Mouse (Mus musculus) layer of hippocampus, adult 2 months (tissue): ENCODE measurements at regions not wholly inside any gene's neighbourhood (a gene's known extent, or its start where the extent isn't known, plus 50 kb on each side); places are given as distances from the start of the nearest gene placed in this dataset.
A peak's percentile ranks its signal among the peaks of the same experiment; 100 is the strongest.

Experiments used
- DNase-seq, 2 experiments: peaks; one replicate each; pipeline ENCODE4 v3.0.0; 2022; ENCODE audit warnings: low spot score in 2 of 2
- H3K27ac ChIP-seq: fragments of 200-600 bp; 2 replicates; pipeline ENCODE4 v1.8.1; 2022
- H3K4me3 ChIP-seq: fragments of 200-600 bp; 2 replicates; pipeline ENCODE4 v1.8.1; 2022; ENCODE audit warnings: mild to moderate bottlenecking
- CTCF ChIP-seq: fragments of 200-600 bp; conservative IDR thresholded peaks from 2 replicates; pipeline ENCODE4 v1.8.1; 2022; ENCODE audit warnings: antibody characterized with exemption, mild to moderate bottlenecking, moderate library complexity

GRCm38 (mm10) chrX:77009336-77009735 is 406.6 kb upstream of the Cldn34d start:
- Histone ChIP-seq H3K27ac (no peak overlapping the region), H3K4me3 (no peak overlapping the region)
- no peak for DNase-seq
- TF ChIP-seq CTCF: no peak

GRCm38 (mm10) chrX:77013890-77014289 is 411.2 kb upstream of the Cldn34d start:
- Histone ChIP-seq H3K4me3 (no peak overlapping the region), H3K27ac (no peak overlapping the region)
- no peak for TF ChIP-seq CTCF
- DNase-seq: no peak

- DNase-seq: peak; percentile 10 to 24
- TF ChIP-seq CTCF: no peak
- no peak overlapping the region for H3K4me3 ChIP-seq
- H3K27ac ChIP-seq: no peak overlapping the region
Measured at GRCm38 (mm10) chrX:77050401-77051381, 448.0 kb upstream of the Cldn34d start.

GRCm38 (mm10) chrX:77052036-77052435 is 449.3 kb upstream of the Cldn34d start:
- TF ChIP-seq CTCF: no peak
- Histone ChIP-seq H3K4me3 (no peak overlapping the region), H3K27ac (no peak overlapping the region)
- peak in 1 of 2 experiments; percentile 38 for DNase-seq

GRCm38 (mm10) chrX:77079776-77080175 is 431.0 kb upstream of the Tbl1x start:
- no peak for TF ChIP-seq CTCF
- no peak overlapping the region for H3K27ac ChIP-seq
- no peak overlapping the region for H3K4me3 ChIP-seq
- peak; percentile 8 to 42 for DNase-seq

GRCm38 (mm10) chrX:77082716-77083115 is 428.1 kb upstream of the Tbl1x start:
- Histone ChIP-seq H3K4me3 (no peak overlapping the region), H3K27ac (no peak overlapping the region)
- no peak for TF ChIP-seq CTCF
- no peak for DNase-seq

- no peak for TF ChIP-seq CTCF
- Histone ChIP-seq H3K27ac (no peak overlapping the region), H3K4me3 (no peak overlapping the region)
- DNase-seq: no peak
Measured at GRCm38 (mm10) chrX:77121761-77122160, 389.1 kb upstream of the Tbl1x start.
